Mouse (Mus musculus) cerebellum, postnatal 4 days (tissue): Measurements from ENCODE around the gene Tuba1b.
"Not testable (repeated sequence)": the region's sequence is repeated elsewhere in the genome, so short reads cannot be mapped to it uniquely, and the experiment has no call there.

Source experiments
- DNase-seq, 2 experiments: peaks; one replicate each; pipeline ENCODE4 v3.0.0; 2022; ENCODE audit warnings: low spot score in 2 of 2, mixed read lengths in 1 of 2

Gene Tuba1b

GRCm38 (mm10) chr15:98924682-98925081 is 9.7 kb downstream of the Tuba1b start:
- DNase-seq = no peak

DNA sequence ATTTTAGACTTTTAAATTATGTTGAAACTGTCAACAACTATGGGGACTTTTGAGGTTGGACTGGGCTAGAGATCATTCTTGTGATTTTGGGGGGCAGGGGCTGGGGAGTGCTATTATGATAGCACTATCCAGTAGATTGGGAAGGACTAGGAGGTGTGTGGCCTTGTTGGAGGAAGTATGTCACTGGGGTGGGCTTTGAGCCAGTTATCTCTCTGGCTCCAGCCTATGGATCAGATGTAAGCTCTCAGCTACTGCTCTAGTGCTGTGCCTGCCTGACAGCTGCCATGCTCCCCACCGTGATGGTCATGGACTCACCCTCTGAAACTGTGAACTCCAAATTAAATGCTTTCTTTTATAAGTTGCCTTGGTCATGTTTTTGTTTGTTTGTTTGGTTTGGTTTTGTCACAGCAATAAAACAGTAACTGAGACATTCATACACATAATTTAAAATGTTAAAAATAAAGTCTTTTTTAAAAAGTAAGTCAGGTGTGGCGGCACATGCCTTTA is 11.3 kb downstream of the Tuba1b start:
- DNase-seq = no peak

DNA sequence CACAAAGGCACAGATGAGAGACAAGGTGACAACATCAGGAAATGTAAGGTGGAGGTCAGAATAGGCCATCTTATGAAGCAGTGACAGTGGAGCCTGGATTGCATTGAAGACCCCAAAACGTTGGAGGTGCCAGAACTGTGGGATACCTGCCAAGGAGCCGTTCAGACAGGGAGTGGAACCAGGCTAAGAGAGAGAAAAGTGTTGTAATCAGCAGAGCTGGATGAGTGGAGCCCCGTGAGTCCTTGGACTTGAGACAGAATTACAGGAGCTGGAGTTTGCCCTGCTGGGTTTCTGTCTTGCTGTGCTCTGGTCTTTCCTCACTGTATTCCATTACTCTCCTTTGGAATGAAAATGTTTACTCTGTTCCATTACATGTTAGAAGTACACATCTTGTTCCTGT is 11.8 kb downstream of the Tuba1b start:
- DNase-seq = no peak

GRCm38 (mm10) chr15:98921510-98921909 is 12.9 kb downstream of the Tuba1b start:
- DNase-seq = no peak

- DNase-seq = not testable (repeated sequence)
These were observed 15.9 kb downstream of the Tuba1b start for GRCm38 (mm10) chr15:98918499-98918895.

DNA sequence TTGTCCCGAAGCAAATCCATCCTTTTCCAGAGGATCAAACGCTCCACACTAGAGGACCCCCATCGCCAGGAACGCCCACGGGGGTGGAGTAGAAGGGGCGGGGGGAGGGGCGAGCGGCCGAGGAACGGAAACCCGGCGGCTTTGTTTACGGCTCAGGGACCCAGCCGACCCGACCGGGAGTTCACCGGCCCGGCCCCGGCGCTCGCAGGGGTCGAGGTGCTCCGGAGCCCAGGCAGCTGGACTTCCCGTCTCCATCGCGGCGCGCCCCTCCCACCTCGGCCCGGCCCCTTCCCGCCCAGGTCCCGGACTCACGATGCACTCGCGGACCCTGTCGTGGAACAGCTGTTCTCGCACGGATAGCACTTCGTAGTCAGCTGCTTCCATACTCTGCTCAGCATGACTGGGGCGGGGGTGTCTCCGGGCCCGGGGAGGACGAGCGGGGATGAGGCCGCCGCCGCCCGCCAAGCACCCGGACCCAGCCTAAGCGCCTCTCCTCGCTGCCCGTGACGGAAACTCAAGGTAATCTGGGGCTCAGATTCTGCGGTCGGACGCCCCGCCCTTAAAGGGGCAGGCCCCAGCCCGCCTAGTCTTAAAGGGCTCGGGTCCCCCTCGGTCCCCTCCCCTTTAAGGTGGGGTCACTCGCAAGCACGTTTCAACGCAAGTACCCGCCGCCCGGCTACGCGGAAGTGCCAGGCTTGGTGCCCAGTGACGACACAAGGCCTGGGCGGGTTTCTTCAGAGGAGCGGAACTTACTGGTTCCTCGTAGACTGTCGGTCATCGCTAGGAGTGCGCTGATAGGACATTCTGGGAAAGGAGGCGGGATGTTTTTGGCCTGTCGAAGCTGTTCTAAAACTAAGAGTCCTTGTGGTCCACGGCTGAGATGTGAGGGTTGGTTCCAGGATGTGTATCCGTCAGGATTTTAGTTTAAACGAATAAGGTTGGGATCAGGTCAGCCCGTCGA is 16.5 kb downstream of the Tuba1b start, which contains the start of gene Lmbr1l:
Gene Lmbr1l, minus strand, starts transcription at position 694 of the 961 bp plus-strand sequence.
- DNase-seq = peak; percentile 94 to 99

GRCm38 (mm10) chr15:98917091-98917490 is 17.3 kb downstream of the Tuba1b start:
- DNase-seq = no peak

DNA sequence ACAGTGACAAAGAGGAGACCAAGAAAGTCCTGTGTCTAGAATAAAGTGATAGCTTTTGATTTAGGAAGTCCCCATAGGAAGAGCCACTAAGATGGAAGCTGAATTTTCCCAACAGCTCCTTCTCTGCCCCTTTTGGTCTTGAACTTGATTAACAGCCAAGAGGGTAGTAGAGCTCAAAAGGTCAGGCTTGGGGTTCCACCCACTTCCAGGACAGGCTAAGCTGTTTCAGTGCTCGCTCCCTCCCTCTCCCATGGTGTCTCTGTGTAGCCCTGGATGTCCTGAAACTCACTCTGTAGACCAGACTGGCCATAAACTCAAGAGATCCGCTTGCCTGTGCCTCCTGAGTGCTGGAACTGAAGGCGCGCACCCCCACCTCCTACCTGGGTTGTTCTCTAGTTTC is 18.3 kb downstream of the Tuba1b start:
- no peak for DNase-seq

DNA sequence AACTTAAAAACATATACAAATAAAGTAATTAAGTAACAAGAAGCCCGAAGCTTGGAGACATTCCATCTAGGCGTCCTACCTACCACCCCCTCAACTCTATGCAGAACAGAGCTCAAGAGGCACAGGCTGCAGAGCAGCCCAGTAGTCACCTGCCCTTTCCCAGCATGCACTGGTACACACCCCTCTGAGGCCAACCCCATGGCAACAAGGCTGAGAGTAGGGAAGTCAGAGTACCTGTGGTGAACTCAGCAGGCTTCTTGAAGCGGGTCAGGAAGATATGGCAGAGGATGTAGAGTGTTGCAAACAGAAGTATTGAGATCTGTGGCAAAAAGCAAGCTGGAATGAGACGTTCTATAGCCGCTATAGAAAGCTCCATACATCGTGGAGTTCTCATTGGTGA is 19.5 kb downstream of the Tuba1b start:
- DNase-seq = no peak

GRCm38 (mm10) chr15:98904692-98905091 is 29.7 kb downstream of the Tuba1b start:
- no peak for DNase-seq

DNA sequence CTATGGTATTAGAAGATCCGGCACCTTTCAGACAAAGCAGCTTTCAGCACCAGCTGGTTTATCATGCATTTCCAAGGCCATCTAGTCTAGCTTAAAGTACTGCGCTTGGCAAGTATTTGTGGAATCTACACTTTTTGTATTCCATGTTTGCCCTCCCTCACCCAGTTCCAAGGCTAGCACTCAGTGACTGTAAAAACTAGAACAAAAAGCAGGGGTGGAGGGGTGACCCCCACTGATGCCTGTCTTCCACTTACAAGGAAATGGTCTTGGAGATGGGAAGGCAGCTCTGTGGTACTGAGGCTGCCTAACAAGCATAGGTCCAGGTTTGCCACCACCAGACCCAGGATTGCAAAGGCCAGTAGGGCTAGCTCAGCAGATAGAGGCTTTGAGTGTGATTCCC is 31.8 kb downstream of the Tuba1b start:
- DNase-seq = no peak

DNA sequence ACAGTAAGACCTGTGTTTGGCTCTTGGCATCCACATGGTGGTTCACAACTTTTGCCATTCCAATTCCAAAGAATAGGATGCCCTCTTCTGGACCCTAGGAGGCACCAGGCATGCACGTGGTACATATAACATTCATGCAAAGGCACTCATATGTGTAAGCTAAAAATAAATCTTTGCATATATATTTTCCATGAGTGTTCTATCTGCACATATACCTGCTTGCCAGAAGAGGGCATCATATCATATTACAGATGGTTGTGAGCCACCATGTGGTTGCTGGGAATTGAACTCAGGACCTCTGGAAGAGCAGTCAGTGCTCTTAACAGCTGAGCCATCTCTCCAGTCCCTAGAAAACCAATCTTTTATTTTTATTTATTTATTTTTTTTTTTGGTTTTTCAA is 32.8 kb downstream of the Tuba1b start:
- DNase-seq = no peak

GRCm38 (mm10) chr15:98897928-98898800 is 36.2 kb downstream of the Tuba1b start, which contains the start of gene Dhh:
TSS of gene Dhh (minus strand) at chr15:98898540.
- no peak for DNase-seq

DNA sequence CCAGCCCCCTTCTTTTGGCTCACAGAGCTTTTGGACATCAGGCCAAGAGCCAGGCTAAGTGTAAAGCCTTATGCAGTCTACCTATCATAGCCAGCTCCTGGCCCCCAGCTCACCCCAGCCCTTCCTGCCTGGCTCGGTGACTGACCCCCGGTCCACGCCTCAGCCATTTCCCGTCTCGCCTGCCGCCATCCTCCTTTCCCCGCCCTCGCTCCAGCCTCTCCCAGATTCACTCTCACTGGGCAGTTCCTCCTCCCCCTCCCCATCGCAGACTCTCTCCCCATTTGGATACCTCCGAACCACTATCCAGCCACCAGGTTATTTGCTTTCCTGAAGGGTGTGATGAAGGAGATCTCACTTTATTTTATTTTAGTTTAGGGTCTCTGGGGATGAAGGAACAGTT is 36.9 kb downstream of the Tuba1b start:
- DNase-seq = no peak

GRCm38 (mm10) chr15:98895635-98896589 is 38.5 kb downstream of the Tuba1b start:
- no peak for DNase-seq

DNA sequence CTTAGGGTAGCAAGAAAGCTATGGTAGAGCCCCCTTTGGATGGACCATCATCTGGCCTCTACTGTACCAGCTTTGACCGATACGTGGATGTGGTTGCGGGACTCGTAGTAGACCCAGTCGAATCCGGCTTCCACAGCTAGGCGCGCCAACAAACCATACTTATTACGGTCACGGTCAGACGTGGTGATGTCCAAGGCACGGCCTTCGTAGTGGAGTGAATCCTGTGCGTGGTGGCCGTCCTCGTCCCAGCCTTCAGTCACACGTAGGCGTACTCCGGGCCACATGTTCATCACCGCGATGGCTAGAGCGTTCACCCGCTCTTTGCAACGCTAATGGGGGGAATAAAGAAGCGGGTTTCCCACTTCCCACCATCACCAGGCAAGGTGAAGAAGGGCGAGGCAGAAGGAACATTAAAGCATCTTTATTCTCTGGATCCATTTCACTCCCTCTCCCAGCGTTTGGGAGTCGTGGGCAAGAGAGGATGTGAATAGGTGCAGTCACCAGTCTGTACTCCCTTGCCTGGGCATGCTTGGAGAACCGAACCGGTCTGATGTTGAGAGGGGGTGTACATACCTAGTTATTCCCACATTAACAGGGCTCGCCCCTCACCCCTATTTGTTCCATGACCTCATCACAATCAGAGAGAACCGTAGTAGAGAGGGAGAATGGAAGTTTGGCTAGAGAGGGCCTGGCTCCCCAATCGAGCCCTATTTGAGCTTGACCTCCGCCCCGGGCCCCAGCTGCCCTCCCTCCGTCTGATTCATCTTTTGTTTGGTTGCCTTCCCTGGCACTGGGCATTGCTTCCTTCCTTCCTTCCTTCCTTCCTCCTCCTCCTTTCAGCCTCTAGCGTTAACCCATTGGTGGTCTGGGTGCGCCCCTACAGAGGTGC is 39.4 kb downstream of the Tuba1b start:
- no peak for DNase-seq

DNA sequence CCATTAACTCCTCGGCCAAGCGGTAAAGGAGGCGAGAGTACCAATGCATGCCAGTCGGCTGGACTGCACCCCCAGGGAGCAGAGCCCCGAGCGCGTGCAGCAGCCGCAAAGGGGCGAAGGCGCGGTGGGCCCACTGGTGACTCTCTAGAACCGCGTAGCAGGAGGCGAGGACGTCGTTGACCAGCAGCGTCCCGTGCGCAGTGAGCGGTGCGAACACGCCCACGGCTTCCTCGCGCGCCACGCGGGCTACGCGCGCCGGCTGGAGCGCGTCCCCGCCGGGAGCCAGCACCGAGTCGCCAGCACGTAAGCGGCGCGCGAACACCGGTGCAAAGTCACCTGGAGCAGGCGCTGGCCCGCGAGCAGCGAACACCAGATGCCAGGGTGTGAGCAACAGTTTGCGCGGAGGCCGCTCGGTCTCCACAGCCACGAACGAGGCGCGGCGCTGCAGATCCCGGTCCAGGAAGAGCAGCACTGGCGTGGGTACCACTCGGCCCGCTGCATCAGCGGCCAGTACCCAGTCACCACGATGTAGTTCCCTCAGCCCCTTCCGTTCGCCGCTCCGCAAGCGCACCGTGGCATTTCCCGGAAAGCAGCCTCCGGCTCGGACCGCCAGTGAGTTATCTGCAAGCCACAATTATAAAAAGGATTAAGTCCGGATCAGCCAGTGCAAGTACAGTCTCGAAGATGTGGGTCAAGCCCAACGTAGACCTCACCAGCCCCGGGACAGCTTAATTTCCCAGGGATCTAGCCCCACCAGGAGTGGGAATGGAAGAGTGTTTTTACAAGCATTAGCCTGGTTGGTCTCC is 40.2 kb downstream of the Tuba1b start, which contains the start of gene Rhebl1:
Gene Rhebl1, minus strand, starts transcription at position 601 of the 806 bp plus-strand sequence.
- DNase-seq = no peak

GRCm38 (mm10) chr15:98893036-98893435 is 41.3 kb downstream of the Tuba1b start:
- DNase-seq = no peak
